Mouse (Mus musculus) ES-E14 (cell line): ENCODE measurements around the gene Msi1. TPM values are rescaled to one million over a fixed set of nuclear protein-coding genes. Genes with fewer than 3 reads are reported as not detected.

ENCODE experiments used
- DNase-seq: peaks from one replicate; pipeline ENCODE4 v3.0.0-alpha.2; 2013; ENCODE audit warnings: low read depth, low spot score
- H3K27ac ChIP-seq: 2 replicates; pipeline ENCODE4 v1.5.1; 2012; ENCODE audit warnings: low read depth, mild to moderate bottlenecking, low read length, moderate library complexity, mixed read lengths; ENCODE audit not compliant: poor library complexity, insufficient read depth, severe bottlenecking
- H3K36me3 ChIP-seq: 2 replicates; pipeline ENCODE4 v1.6.1; 2012; ENCODE audit warnings: mild to moderate bottlenecking, low read length, moderate library complexity, mixed read lengths; ENCODE audit not compliant: control insufficient read depth, poor library complexity, insufficient read depth, severe bottlenecking
- H3K4me1 ChIP-seq, 2 experiments: fragments of 150-350 bp in 1 of 2; sonication (generic) in 1 of 2; 2 replicates each; pipeline ENCODE4 v1.6.1; 2012; ENCODE audit warnings: low read length in 2 of 2, mild to moderate bottlenecking in 1 of 2, mixed read lengths in 1 of 2; ENCODE audit not compliant: control insufficient read depth in 2 of 2, insufficient read depth in 2 of 2, poor library complexity in 1 of 2
- H3K4me3 ChIP-seq, 2 experiments: fragments of 150-350 bp in 1 of 2; sonication (generic) in 1 of 2; 2 replicates each; pipeline ENCODE4 v1.5.1; 2012; ENCODE audit warnings: low read length in 2 of 2, low read depth in 1 of 2, mild to moderate bottlenecking in 1 of 2, mixed read lengths in 1 of 2; ENCODE audit not compliant: insufficient read depth in 1 of 2, poor library complexity in 1 of 2, severe bottlenecking in 1 of 2
- H3K9ac ChIP-seq: 2 replicates; pipeline ENCODE4 v1.6.1; 2012; ENCODE audit warnings: low read depth, mild to moderate bottlenecking, low read length, mixed read lengths; ENCODE audit not compliant: poor library complexity, insufficient read depth, severe bottlenecking
- H3K9me3 ChIP-seq: fragments of 150-350 bp; sonication (generic); 2 replicates; pipeline ENCODE4 v1.6.1; 2012; ENCODE audit warnings: low read depth, mild to moderate bottlenecking, low read length; ENCODE audit not compliant: control insufficient read depth, insufficient read depth
- CHD2 ChIP-seq: IDR thresholded peaks from 2 replicates; pipeline ENCODE4 v1.6.1; 2014; ENCODE audit warnings: mild to moderate bottlenecking, low read depth, low read length, inconsistent platforms
- HCFC1 ChIP-seq: IDR thresholded peaks from 2 replicates; pipeline ENCODE4 v1.6.1; 2012; ENCODE audit warnings: low read length, inconsistent platforms, borderline replicate concordance; ENCODE audit not compliant: insufficient read depth
- MAFK ChIP-seq: IDR thresholded peaks from 2 replicates; pipeline ENCODE4 v1.6.1; 2014; ENCODE audit warnings: mild to moderate bottlenecking, low read depth, low read length, inconsistent platforms; ENCODE audit not compliant: insufficient read depth
- ZC3H11A ChIP-seq: IDR thresholded peaks from 2 replicates; pipeline ENCODE4 v1.6.1; 2012; ENCODE audit warnings: low read depth, mild to moderate bottlenecking, inconsistent platforms, low read length, borderline replicate concordance
- ZNF384 ChIP-seq: IDR thresholded peaks from 2 replicates; pipeline ENCODE4 v1.6.1; 2012; ENCODE audit warnings: low read depth, low read length, inconsistent platforms
- in situ Hi-C, 2 experiments: fragments of 600-800 bp; cut with MboI; formaldehyde crosslinking; loops; one replicate each; pipeline ENCODE4 v1.15.1; 2025; ENCODE audit warnings: low sequenced_read_pairs in 2 of 2, inconsistent platforms in 1 of 2; ENCODE audit not compliant: unreplicated experiment in 2 of 2
- total RNA-seq: library from RNA; depleted of rRNA; stranded (reverse); fragments of 300-350 nt; gene quantifications from 2 replicates; pipeline ENCODE4 v1.2.3, GENCODE M21; 2012

Msi1 gene
- total RNA-seq, 1 experiment = 5.6 TPM

- H3K36me3 ChIP-seq = no peaks in the 10 kb centered on the region
- in situ Hi-C loops = no loop called here
- H3K9me3 ChIP-seq = no peaks in the 10 kb centered on the region
- peak overlapping the region; percentile 100 for H3K27ac ChIP-seq
- H3K9ac ChIP-seq = peak overlapping the region; percentile 84
- peaks cover 0 to 15% of the 10 kb centered on the region in 2 experiments; a peak in 1 of 4 replicates for H3K4me1 ChIP-seq
- TF ChIP-seq HCFC1 (peak; percentile 82), ZNF384 (no peak)
- no peak for DNase-seq
- H3K4me3 ChIP-seq = peak overlapping the region in 1 of 2 experiments; percentile 6; a peak in 2 of 4 replicates
These were observed 59.7 kb downstream of the Msi1 start for GRCm38 (mm10) chr5:115488841-115489698.

GRCm38 (mm10) chr5:115489699-115490637 is 60.6 kb downstream of the Msi1 start:
- peak overlapping the region; percentile 100 for H3K27ac ChIP-seq
- no peaks in the 10 kb centered on the region for H3K9me3 ChIP-seq
- peak overlapping the region; percentile 88 for H3K9ac ChIP-seq
- in situ Hi-C loops = no loop called here
- peak overlapping the region; percentile 0 to 21; a peak in 2 of 4 replicates for H3K4me3 ChIP-seq
- peaks cover 0 to 15% of the 10 kb centered on the region in 2 experiments; a peak in 1 of 4 replicates for H3K4me1 ChIP-seq
- no peak for TF ChIP-seq ZNF384
- 0 out of 2 replicates have a peak, but pooled peaks have one; percentile 10 for TF ChIP-seq MAFK
- TF ChIP-seq HCFC1 = peak; percentile 76
- no peaks in the 10 kb centered on the region for H3K36me3 ChIP-seq
- DNase-seq = peak; percentile 94

GRCm38 (mm10) chr5:115490638-115491000 is 61.2 kb downstream of the Msi1 start:
- H3K4me3 ChIP-seq = no peak overlapping the region
- no peak for DNase-seq
- TF ChIP-seq CHD2 (no peak), ZNF384 (peak; percentile 95)
- peaks cover 0 to 15% of the 10 kb centered on the region in 2 experiments; a peak in 1 of 4 replicates for H3K4me1 ChIP-seq
- no peaks in the 10 kb centered on the region for H3K36me3 ChIP-seq
- in situ Hi-C loops = no loop called here
- H3K9ac ChIP-seq = 0 out of 2 replicates have a peak overlapping the region, but pooled peaks have one; percentile 35
- no peaks in the 10 kb centered on the region for H3K9me3 ChIP-seq
- H3K27ac ChIP-seq = no peak overlapping the region; the same call in 1 of the 2 replicates

GRCm38 (mm10) chr5:115491076-115491475 is 61.7 kb downstream of the Msi1 start:
- Histone ChIP-seq H3K36me3 (no peaks in the 10 kb centered on the region), H3K9ac (no peak overlapping the region), H3K4me3 (no peak overlapping the region), H3K27ac (no peak overlapping the region; the same call in 1 of the 2 replicates), H3K4me1 (peaks cover 0 to 11% of the 10 kb centered on the region in 2 experiments; a peak in 1 of 4 replicates), H3K9me3 (no peaks in the 10 kb centered on the region)
- in situ Hi-C loops = no loop called here
- no peak for TF ChIP-seq CHD2
- TF ChIP-seq ZNF384 = no peak
- no peak for TF ChIP-seq HCFC1
- no peak for TF ChIP-seq MAFK
- no peak for TF ChIP-seq ZC3H11A
- no peak for DNase-seq
